Mouse (Mus musculus) myocyte (in vitro differentiated cells): ENCODE measurements around the gene Dnah14.

ENCODE experiments used
- POLR2A ChIP-seq: IDR thresholded peaks from one replicate; pipeline ENCODE4 v1.6.1; 2011; ENCODE audit warnings: low read depth, mild to moderate bottlenecking, control low read depth, moderate library complexity; ENCODE audit not compliant: insufficient read length
- TCF12 ChIP-seq: IDR thresholded peaks from one replicate; pipeline ENCODE4 v1.6.1; 2011; ENCODE audit warnings: mild to moderate bottlenecking, control low read depth; ENCODE audit not compliant: poor library complexity, insufficient read depth, severe bottlenecking
- USF1 ChIP-seq: IDR thresholded peaks from one replicate; pipeline ENCODE4 v1.6.1; 2011; ENCODE audit warnings: low read depth, mild to moderate bottlenecking, control low read depth, moderate library complexity

DNA sequence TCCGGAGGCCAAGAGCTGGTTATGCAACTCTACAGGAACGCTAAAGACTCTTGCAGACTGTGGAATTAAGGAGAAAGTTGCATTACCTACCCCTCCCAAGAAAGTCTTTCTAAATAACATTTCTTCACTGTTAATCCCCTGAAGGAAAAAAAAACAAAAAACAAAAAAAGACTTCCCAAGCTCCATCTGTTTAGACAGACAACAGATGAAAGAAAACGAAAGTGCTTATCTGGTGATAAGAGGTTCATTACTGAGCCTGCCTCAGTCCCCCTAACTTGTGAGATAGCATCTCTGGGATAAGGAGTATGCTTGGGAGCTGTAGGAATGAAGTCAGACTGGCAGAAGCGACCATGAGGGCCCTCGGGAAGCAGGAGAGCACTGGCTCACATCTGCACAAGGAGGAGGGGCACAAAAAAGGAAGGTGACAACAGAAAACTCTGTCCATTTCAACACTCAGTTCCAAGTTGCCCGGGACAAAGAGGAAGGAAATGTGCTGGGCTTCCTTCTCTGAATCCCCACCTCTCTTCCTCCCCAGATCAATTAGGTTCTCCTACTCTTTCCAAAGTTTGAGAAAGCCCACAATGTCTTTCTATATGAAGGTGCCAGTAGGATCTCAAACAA, 263.5 kb downstream of the Dnah14 start:
- TF ChIP-seq USF1 (no peak), POLR2A (no peak), TCF12 (no peak)
